ENCODE assay signal across 8 mouse cellular contexts in the genomic region with DNA sequence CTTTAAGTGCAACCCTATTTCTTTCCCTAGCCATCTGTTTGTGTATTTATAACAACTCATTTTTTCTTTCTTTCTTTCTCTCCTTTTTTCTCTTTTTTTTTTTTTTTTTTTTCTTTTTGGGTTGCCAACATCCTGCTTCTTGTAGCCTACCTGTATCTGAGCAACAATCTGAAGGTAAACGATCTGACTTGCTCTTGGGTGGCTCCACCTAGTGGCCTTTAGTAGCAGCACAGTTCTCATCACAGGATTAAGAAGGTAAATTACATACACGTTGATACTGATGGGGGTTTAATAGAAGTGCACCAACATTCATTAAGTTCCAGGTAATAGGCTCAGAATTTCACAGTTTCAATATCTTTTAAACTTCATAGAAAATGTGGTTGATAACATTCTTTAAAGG.
DNase-seq lines count a peak whose midpoint lies in the region; ATAC-seq and TF ChIP-seq lines count a peak whose summit lies in the region.

No protein-coding gene starts in this region.

- H3K27me3 ChIP-seq in stomach, postnatal 0 days (ENCODE audit: control insufficient read depth, insufficient read depth, low read length) = no peaks in the 10 kb centered on the region

- no peak overlapping the region for H3K4me2 ChIP-seq in stomach, postnatal 0 days (replicated peaks; ENCODE audit: low read depth)

- no peaks in the 10 kb centered on the region for H3K9me3 ChIP-seq in stomach, postnatal 0 days (ENCODE audit: control insufficient read depth, low read length)

- TF ChIP-seq EP300 in stomach, postnatal 0 days (optimal IDR thresholded peaks at IDR 0.05) = no peak

- H3K36me3 ChIP-seq in stomach, postnatal 0 days (ENCODE audit: control insufficient read depth, insufficient read depth, low read length) = no peaks in the 10 kb centered on the region

- peak; percentile 23 for DNase-seq in cerebellum, adult 9-10 months
- no peak for DNase-seq in cerebellum, adult 11 months
- peak; percentile 10 for DNase-seq in ovary, postnatal 36 days (ENCODE audit: low spot score)
- no peak for DNase-seq in ovary, adult 18-20 months (ENCODE audit: low spot score)
- peak; percentile 67 for DNase-seq in embryo, embryonic 10.5 days (ENCODE audit: low spot score)
- DNase-seq in hindlimb bud, embryonic 11.5 days (ENCODE audit: extremely low spot score, low read depth, low spot score) = peak; percentile 35
- peak; percentile 8 to 35 for DNase-seq in lung, adult 18-20 months
- peak; percentile 27 for DNase-seq in stomach, postnatal 0 days (ENCODE audit: low spot score)

- 3% methylated on average over 2 of the region's 2 CpGs for WGBS in stomach, postnatal 0 days

- no peaks in the 10 kb centered on the region; the same call in 1 of the 2 replicates for H3K4me1 ChIP-seq in stomach, postnatal 0 days (replicated peaks; ENCODE audit: control insufficient read depth, insufficient read depth)

- H3K27ac ChIP-seq in stomach, postnatal 0 days (replicated peaks) = no peak overlapping the region

- peak; percentile 87 for TF ChIP-seq CTCF in stomach, postnatal 0 days (IDR thresholded peaks at IDR 0.05; ENCODE audit: low read depth)

- H3K9ac ChIP-seq in stomach, postnatal 0 days (ENCODE audit: low read length) = no peak overlapping the region

- no peak overlapping the region for H3K4me3 ChIP-seq in stomach, postnatal 0 days (ENCODE audit: low read depth, low read length)

- ATAC-seq in stomach, postnatal 0 days (ENCODE audit: low FRiP score, low TSS enrichment) = 0 out of 2 replicates have a peak, but pooled peaks have one; percentile 61

Comparison
In these comparisons a context has a peak if more than half of its experiments do, and no peak if none do; other contexts are left out.
1. DNase-seq: peak in cerebellum, adult 9-10 months (single experiment), ovary, postnatal 36 days (single experiment), embryo, embryonic 10.5 days (single experiment), hindlimb bud, embryonic 11.5 days (single experiment), lung, adult 18-20 months (2 of 2) and stomach, postnatal 0 days (single experiment); none in cerebellum, adult 11 months (single experiment) and ovary, adult 18-20 months (single experiment).